Mouse (Mus musculus) MEL (cell line): Measurements from ENCODE around the gene Zfp146. TPM values are rescaled to one million over a fixed set of nuclear protein-coding genes. Genes with fewer than 3 reads are reported as not detected.

Experiments
- DNase-seq: peaks from one replicate; pipeline ENCODE4 v3.0.0; 2011; ENCODE audit warnings: low read depth, low spot score
- H3K27ac ChIP-seq: 2 replicates; pipeline ENCODE4 v1.5.1; 2012; ENCODE audit warnings: low read depth, mild to moderate bottlenecking, control low read depth, low read length, moderate library complexity; ENCODE audit not compliant: control insufficient read depth
- H3K27me3 ChIP-seq, 2 experiments: fragments of 150-350 bp in 1 of 2; sonication (generic) in 1 of 2; 2 replicates each; pipeline ENCODE4 v1.6.1; 2012; ENCODE audit warnings: low read length in 2 of 2, mild to moderate bottlenecking in 2 of 2, improper control_type of control experiment in 1 of 2, moderate library complexity in 1 of 2; ENCODE audit not compliant: insufficient read depth in 2 of 2, control insufficient read depth in 1 of 2
- H3K36me3 ChIP-seq, 2 experiments: 2 replicates each; pipeline ENCODE4 v1.6.1; 2012 to 2014; ENCODE audit warnings: low read length in 2 of 2, improper control_type of control experiment in 1 of 2, inconsistent platforms in 1 of 2, mild to moderate bottlenecking in 1 of 2; ENCODE audit not compliant: insufficient read depth in 2 of 2, control insufficient read depth in 1 of 2
- H3K4me1 ChIP-seq, 2 experiments: fragments of 150-350 bp in 1 of 2; sonication (generic) in 1 of 2; 2 replicates each; pipeline ENCODE4 v1.6.1; 2012; ENCODE audit warnings: low read length in 2 of 2, improper control_type of control experiment in 1 of 2, mild to moderate bottlenecking in 1 of 2; ENCODE audit not compliant: insufficient read depth in 2 of 2, control insufficient read depth in 1 of 2
- H3K4me3 ChIP-seq, 2 experiments: fragments of 150-350 bp in 1 of 2; sonication (generic) in 1 of 2; 2 replicates each; pipeline ENCODE4 v1.5.1; 2012; ENCODE audit warnings: low read depth in 2 of 2, low read length in 2 of 2, mild to moderate bottlenecking in 2 of 2, moderate library complexity in 2 of 2, control low read depth in 1 of 2, improper control_type of control experiment in 1 of 2; ENCODE audit not compliant: control insufficient read depth in 1 of 2, insufficient read depth in 1 of 2
- H3K79me2 ChIP-seq: 2 replicates; pipeline ENCODE4 v1.6.1; 2012; ENCODE audit warnings: mild to moderate bottlenecking, low read length, moderate library complexity; ENCODE audit not compliant: control insufficient read depth, poor library complexity, insufficient read depth
- H3K9ac ChIP-seq: 2 replicates; pipeline ENCODE4 v1.6.1; 2012; ENCODE audit warnings: low read depth, mild to moderate bottlenecking, control low read depth, low read length, moderate library complexity; ENCODE audit not compliant: control insufficient read depth, poor library complexity, severe bottlenecking
- H3K9me3 ChIP-seq: fragments of 150-350 bp; sonication (generic); replicated peaks from 2 replicates; pipeline ENCODE4 v1.6.1; 2012; ENCODE audit warnings: mild to moderate bottlenecking, low read length, improper control_type of control experiment, moderate library complexity; ENCODE audit not compliant: insufficient read depth
- BHLHE40 ChIP-seq: IDR thresholded peaks from 2 replicates; pipeline ENCODE4 v1.6.1; 2012; ENCODE audit warnings: low read depth, mild to moderate bottlenecking, inconsistent platforms, low read length, improper control_type of control experiment, borderline replicate concordance
- CTCF ChIP-seq, 3 experiments: IDR thresholded peaks in 2 of 3; conservative IDR thresholded peaks in 1 of 3; 2 replicates each; pipeline ENCODE4 v1.5.1; 2011 to 2012; ENCODE audit warnings: low read length in 3 of 3, low read depth in 2 of 3, mild to moderate bottlenecking in 2 of 3, improper control_type of control experiment in 1 of 3, inconsistent platforms in 1 of 3, mixed read lengths in 1 of 3, moderate library complexity in 1 of 3; ENCODE audit not compliant: control insufficient read depth in 1 of 3, insufficient read depth in 1 of 3, poor library complexity in 1 of 3, severe bottlenecking in 1 of 3
- E2F4 ChIP-seq: IDR thresholded peaks from 2 replicates; pipeline ENCODE4 v1.6.1; 2011; ENCODE audit warnings: low read depth, low read length, improper control_type of control experiment, borderline replicate concordance
- ELF1 ChIP-seq: IDR thresholded peaks from 2 replicates; pipeline ENCODE4 v1.6.1; 2014; ENCODE audit warnings: low read depth, mild to moderate bottlenecking, inconsistent platforms, low read length, improper control_type of control experiment, moderate library complexity
- ETS1 ChIP-seq: IDR thresholded peaks from 2 replicates; pipeline ENCODE4 v1.6.1; 2012; ENCODE audit warnings: low read depth, mild to moderate bottlenecking, inconsistent platforms, low read length, improper control_type of control experiment, moderate library complexity
- GABPA ChIP-seq: IDR thresholded peaks from 2 replicates; pipeline ENCODE4 v1.6.1; 2012; ENCODE audit warnings: low read depth, mild to moderate bottlenecking, inconsistent platforms, low read length, improper control_type of control experiment, moderate library complexity
- GATA1 ChIP-seq: IDR thresholded peaks from 2 replicates; pipeline ENCODE4 v1.6.1; 2011; ENCODE audit warnings: low read depth, low read length, improper control_type of control experiment
- HCFC1 ChIP-seq: IDR thresholded peaks from 2 replicates; pipeline ENCODE4 v1.6.1; 2012; ENCODE audit warnings: low read depth, mild to moderate bottlenecking, inconsistent platforms, low read length, improper control_type of control experiment, moderate library complexity
- JUND ChIP-seq: IDR thresholded peaks from 2 replicates; pipeline ENCODE4 v1.6.1; 2011; ENCODE audit warnings: low read depth, mild to moderate bottlenecking, improper control_type of control experiment, low read length
- KAT2A ChIP-seq: conservative IDR thresholded peaks from 2 replicates; pipeline ENCODE4 v1.6.1; 2012; ENCODE audit warnings: low read depth, low read length, improper control_type of control experiment, inconsistent platforms
- MAFK ChIP-seq: IDR thresholded peaks from 2 replicates; pipeline ENCODE4 v1.6.1; 2011; ENCODE audit warnings: low read depth, mild to moderate bottlenecking, low read length, improper control_type of control experiment, borderline replicate concordance
- MAZ ChIP-seq: IDR thresholded peaks from 2 replicates; pipeline ENCODE4 v1.6.1; 2012; ENCODE audit warnings: low read depth, mild to moderate bottlenecking, inconsistent platforms, low read length, improper control_type of control experiment
- MYC ChIP-seq: IDR thresholded peaks from 2 replicates; pipeline ENCODE4 v1.6.1; 2011; ENCODE audit warnings: low read depth, mild to moderate bottlenecking, low read length, improper control_type of control experiment, moderate library complexity
- NRF1 ChIP-seq: IDR thresholded peaks from 2 replicates; pipeline ENCODE4 v1.6.1; 2014; ENCODE audit warnings: low read depth, mild to moderate bottlenecking, inconsistent platforms, low read length, improper control_type of control experiment, moderate library complexity; ENCODE audit not compliant: poor library complexity, insufficient read depth, severe bottlenecking
- POLR2AphosphoS5 ChIP-seq: IDR thresholded peaks from 2 replicates; pipeline ENCODE4 v1.6.1; 2012; ENCODE audit warnings: low read depth, borderline replicate concordance, mild to moderate bottlenecking, inconsistent platforms, low read length, moderate library complexity, mixed read lengths
- RCOR1 ChIP-seq: IDR thresholded peaks from 2 replicates; pipeline ENCODE4 v1.6.1; 2012; ENCODE audit warnings: low read depth, mild to moderate bottlenecking, inconsistent platforms, low read length, improper control_type of control experiment
- TAL1 ChIP-seq: IDR thresholded peaks from 2 replicates; pipeline ENCODE4 v1.6.1; 2012; ENCODE audit warnings: mild to moderate bottlenecking, inconsistent platforms, low read length, moderate library complexity, mixed read lengths
- TBP ChIP-seq: IDR thresholded peaks from 2 replicates; pipeline ENCODE4 v1.8.0; 2011; ENCODE audit warnings: low read depth, low read length, improper control_type of control experiment
- UBTF ChIP-seq: IDR thresholded peaks from 2 replicates; pipeline ENCODE4 v1.6.1; 2012; ENCODE audit warnings: low read depth, mild to moderate bottlenecking, inconsistent platforms, low read length, improper control_type of control experiment, moderate library complexity, borderline replicate concordance; ENCODE audit not compliant: insufficient read depth
- ZKSCAN1 ChIP-seq: IDR thresholded peaks from 2 replicates; pipeline ENCODE4 v1.6.1; 2012; ENCODE audit warnings: low read depth, mild to moderate bottlenecking, inconsistent platforms, low read length, improper control_type of control experiment, moderate library complexity
- ZNF384 ChIP-seq: IDR thresholded peaks from 2 replicates; pipeline ENCODE4 v1.6.1; 2012; ENCODE audit warnings: low read depth, mild to moderate bottlenecking, inconsistent platforms, low read length, improper control_type of control experiment
- polyA plus RNA-seq, 2 experiments: library from polyadenylated mRNA; stranded (reverse) in 1 of 2; unstranded in 1 of 2; fragments of >175 nt in 1 of 2; fragments of >200 nt in 1 of 2; gene quantifications; 2 replicates each; pipeline versions ENCODE4 v1.2.1 to v1.2.4; 2012; ENCODE audit warnings: low replicate concordance in 2 of 2, low read depth in 1 of 2; ENCODE audit not compliant: insufficient read length in 2 of 2, insufficient read depth in 1 of 2, missing spikeins in 1 of 2
- total RNA-seq: library from RNA; depleted of rRNA; stranded (reverse); fragments of 300-350 nt; gene quantifications from 2 replicates; pipeline ENCODE4 v1.2.3, GENCODE M21; 2012

Zfp146 gene
- total and polyA plus RNA-seq, 3 experiments: 35.5 to 38.9 TPM; not detected in 1

DNA sequence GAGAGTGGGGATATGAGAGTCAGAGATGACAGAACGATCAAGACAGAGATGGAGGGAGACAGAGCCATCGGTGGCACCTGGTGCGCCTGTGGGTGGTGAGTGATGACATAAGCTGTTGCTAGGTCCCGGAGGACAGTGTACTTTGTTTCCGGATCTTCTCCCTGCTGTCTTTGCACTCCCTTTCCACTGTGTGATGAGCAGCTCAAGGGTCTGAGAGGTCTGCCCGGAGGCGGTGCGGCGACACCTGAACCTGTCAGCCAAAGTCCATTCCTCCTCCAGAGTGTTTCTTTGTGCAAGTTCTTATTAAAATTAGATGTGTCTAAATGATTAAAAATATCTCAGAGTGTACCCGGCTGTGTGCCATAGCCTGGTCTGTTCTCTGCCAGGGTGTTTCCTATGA, 32.7 kb downstream of the Zfp146 start:
- H3K9me3 ChIP-seq: no peaks in the 10 kb centered on the region
- no peaks in the 10 kb centered on the region for H3K27me3 ChIP-seq
- no peak for TF ChIP-seq GABPA
- TF ChIP-seq TAL1: no peak
- no peak for TF ChIP-seq JUND
- peaks cover 0 to 5% of the 10 kb centered on the region in 2 experiments; a peak in 2 of 4 replicates for H3K36me3 ChIP-seq
- H3K4me1 ChIP-seq: no peaks in the 10 kb centered on the region
- H3K4me3 ChIP-seq: no peak overlapping the region
- DNase-seq: no peak
- no peaks in the 10 kb centered on the region for H3K79me2 ChIP-seq
- no peak overlapping the region for H3K27ac ChIP-seq
- H3K9ac ChIP-seq: no peak overlapping the region

DNA sequence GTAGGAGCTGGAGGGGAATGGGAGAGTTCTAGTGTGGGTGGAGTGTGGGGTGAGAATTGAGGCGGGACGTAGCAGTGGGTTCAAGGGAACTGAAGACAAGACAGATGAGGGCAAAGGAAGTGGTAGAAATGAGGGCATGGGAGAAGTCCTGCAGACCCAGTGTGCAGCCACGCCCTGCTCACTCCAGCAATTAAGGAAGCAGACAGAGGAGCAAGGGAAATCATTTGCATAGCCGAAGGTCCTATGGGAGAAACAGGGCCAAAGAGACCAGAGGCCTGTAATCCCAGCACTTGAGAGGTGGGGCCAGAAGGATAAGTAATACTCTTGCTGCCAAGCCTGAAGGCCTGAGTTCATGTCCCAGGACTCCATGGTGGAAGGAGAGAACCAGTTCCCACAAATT, 37.2 kb downstream of the Zfp146 start:
- H3K4me3 ChIP-seq: no peak overlapping the region
- H3K9ac ChIP-seq: no peak overlapping the region
- no peak overlapping the region for H3K27ac ChIP-seq
- H3K27me3 ChIP-seq: no peaks in the 10 kb centered on the region
- no peak for DNase-seq
- H3K36me3 ChIP-seq: peaks cover 2 to 11% of the 10 kb centered on the region in 2 experiments; a peak in 3 of 4 replicates
- TF ChIP-seq RCOR1: no peak
- TF ChIP-seq MYC: no peak
- TF ChIP-seq ELF1: no peak
- no peak for TF ChIP-seq ETS1
- no peak for TF ChIP-seq NRF1
- TF ChIP-seq BHLHE40: no peak
- TF ChIP-seq POLR2AphosphoS5: no peak
- TF ChIP-seq KAT2A: no peak
- TF ChIP-seq E2F4: no peak
- TF ChIP-seq HCFC1: no peak
- TF ChIP-seq ZNF384: no peak
- no peak for TF ChIP-seq CTCF (IDR thresholded peaks at IDR 0.05 in 2 of 3, conservative IDR thresholded peaks at IDR 0.05 in 1 of 3; ENCODE audit: control insufficient read depth in 1 of 3, insufficient read depth in 1 of 3, low read depth in 2 of 3, low read length in 3 of 3, poor library complexity in 1 of 3, severe bottlenecking in 1 of 3)
- TF ChIP-seq TBP: no peak
- no peak for TF ChIP-seq MAFK
- TF ChIP-seq GATA1: no peak
- no peak for TF ChIP-seq GABPA
- TF ChIP-seq ZKSCAN1: no peak
- TF ChIP-seq UBTF: no peak
- TF ChIP-seq MAZ: no peak
- H3K4me1 ChIP-seq: peaks cover 0 to 6% of the 10 kb centered on the region in 2 experiments; a peak in 1 of 4 replicates
- no peaks in the 10 kb centered on the region for H3K79me2 ChIP-seq
- H3K9me3 ChIP-seq: no peaks in the 10 kb centered on the region
